Mouse (Mus musculus): ENCODE measurements at regions not wholly inside any gene's neighbourhood (a gene's known extent, or its start where the extent isn't known, plus 50 kb on each side); places are given as distances from the start of the nearest gene placed in this dataset.
A peak's percentile ranks its signal among the peaks of the same experiment; 100 is the strongest.

- 37% methylated on average over 2 of the region's 2 CpGs for WGBS
- Histone ChIP-seq H3K4me3 (no peak overlapping the region), H3K27ac (no peak overlapping the region), H3K9me3 (no peaks in the 10 kb centered on the region), H3K27me3 (replicated peaks) (no peaks in the 10 kb centered on the region), H3K4me1 (no peaks in the 10 kb centered on the region), H3K36me3 (no peaks in the 10 kb centered on the region), H3K9ac (no peak overlapping the region), H3K4me2 (replicated peaks) (no peak overlapping the region)
- no peak for ATAC-seq (ENCODE audit: low FRiP score, low read depth)
These were observed 230.3 kb downstream of the Parp8 start for GRCm38 (mm10) chr13:116795041-116795440.

GRCm38 (mm10) chr13:116781616-116782015 is 243.7 kb downstream of the Parp8 start:
- no peak for ATAC-seq (ENCODE audit: low FRiP score, low read depth)
- Histone ChIP-seq H3K36me3 (no peaks in the 10 kb centered on the region), H3K4me1 (no peaks in the 10 kb centered on the region), H3K27me3 (replicated peaks) (no peaks in the 10 kb centered on the region), H3K9me3 (no peaks in the 10 kb centered on the region), H3K9ac (no peak overlapping the region), H3K4me3 (no peak overlapping the region), H3K4me2 (replicated peaks) (no peak overlapping the region), H3K27ac (no peak overlapping the region)

- H3K36me3 ChIP-seq, result no peaks in the 10 kb centered on the region
- no peak for ATAC-seq (ENCODE audit: low FRiP score, low read depth)
- 89% methylated on average over 3 of the region's 3 CpGs for WGBS
- H3K4me1 ChIP-seq, result no peaks in the 10 kb centered on the region
- H3K4me3 ChIP-seq, result no peak overlapping the region
- H3K9me3 ChIP-seq, result no peaks in the 10 kb centered on the region
- no peak overlapping the region for H3K9ac ChIP-seq
- no peaks in the 10 kb centered on the region for H3K27me3 ChIP-seq (replicated peaks)
- no peak overlapping the region for H3K27ac ChIP-seq
- no peak overlapping the region for H3K4me2 ChIP-seq (replicated peaks)
These were observed 259.8 kb downstream of the Parp8 start for GRCm38 (mm10) chr13:116765491-116765890.

- Histone ChIP-seq H3K36me3 (no peaks in the 10 kb centered on the region), H3K27ac (no peak overlapping the region), H3K27me3 (replicated peaks) (no peaks in the 10 kb centered on the region), H3K9ac (no peak overlapping the region), H3K4me3 (no peak overlapping the region), H3K4me2 (replicated peaks) (no peak overlapping the region), H3K9me3 (no peaks in the 10 kb centered on the region), H3K4me1 (no peaks in the 10 kb centered on the region)
- no peak for ATAC-seq (ENCODE audit: low FRiP score, low read depth)
- WGBS, result 95% methylated on average over 2 of the region's 2 CpGs
These were observed 265.4 kb downstream of the Parp8 start for GRCm38 (mm10) chr13:116759912-116760311.

- no peak overlapping the region for H3K27ac ChIP-seq
- no peak overlapping the region for H3K4me2 ChIP-seq (replicated peaks)
- no peaks in the 10 kb centered on the region for H3K9me3 ChIP-seq
- no peak overlapping the region for H3K9ac ChIP-seq
- H3K36me3 ChIP-seq, result no peaks in the 10 kb centered on the region
- no peaks in the 10 kb centered on the region for H3K27me3 ChIP-seq (replicated peaks)
- H3K4me1 ChIP-seq, result no peaks in the 10 kb centered on the region
- WGBS, result 85% methylated on average over 4 of the region's 4 CpGs
- no peak for ATAC-seq (ENCODE audit: low FRiP score, low read depth)
- no peak overlapping the region for H3K4me3 ChIP-seq
These were observed 284.5 kb downstream of the Parp8 start for GRCm38 (mm10) chr13:116740825-116741224.

GRCm38 (mm10) chr13:116723361-116724153 is 301.8 kb downstream of the Parp8 start:
- Histone ChIP-seq H3K9ac (no peak overlapping the region), H3K27me3 (replicated peaks) (no peaks in the 10 kb centered on the region), H3K36me3 (no peaks in the 10 kb centered on the region), H3K4me1 (no peaks in the 10 kb centered on the region), H3K27ac (no peak overlapping the region), H3K4me2 (replicated peaks) (no peak overlapping the region), H3K9me3 (no peaks in the 10 kb centered on the region), H3K4me3 (no peak overlapping the region)
- 70% methylated on average over 14 of the region's 14 CpGs for WGBS
- ATAC-seq (ENCODE audit: low FRiP score, low read depth), result no peak

- Histone ChIP-seq H3K9ac (no peak overlapping the region), H3K4me1 (peaks cover 9% of the 10 kb centered on the region), H3K4me2 (replicated peaks) (no peak overlapping the region), H3K36me3 (no peaks in the 10 kb centered on the region), H3K27me3 (replicated peaks) (peaks cover 38% of the 10 kb centered on the region), H3K27ac (no peak overlapping the region), H3K9me3 (no peaks in the 10 kb centered on the region), H3K4me3 (no peak overlapping the region)
- WGBS, result 16% methylated on average over 5 of the region's 5 CpGs
- ATAC-seq (ENCODE audit: low FRiP score, low read depth), result no peak
These were observed 310.5 kb downstream of the Parp8 start for GRCm38 (mm10) chr13:116714809-116715208.

GRCm38 (mm10) chr13:116711866-116712593 is 313.3 kb downstream of the Parp8 start:
- under 1% methylated on average over 24 of the region's 24 CpGs for WGBS
- Histone ChIP-seq H3K4me3 (peak overlapping the region; percentile 19), H3K4me1 (peaks cover 13% of the 10 kb centered on the region), H3K9ac (no peak overlapping the region), H3K4me2 (replicated peaks) (peak overlapping the region; percentile 60), H3K27me3 (replicated peaks) (peaks cover 54% of the 10 kb centered on the region), H3K36me3 (no peaks in the 10 kb centered on the region), H3K27ac (no peak overlapping the region), H3K9me3 (no peaks in the 10 kb centered on the region)
- peak; percentile 82 for ATAC-seq (ENCODE audit: low FRiP score, low read depth)

GRCm38 (mm10) chr13:116711148-116711865 is 314.0 kb downstream of the Parp8 start:
- peaks cover 13% of the 10 kb centered on the region for H3K4me1 ChIP-seq
- peak overlapping the region; percentile 60 for H3K4me2 ChIP-seq (replicated peaks)
- peaks cover 57% of the 10 kb centered on the region for H3K27me3 ChIP-seq (replicated peaks)
- H3K9me3 ChIP-seq, result no peaks in the 10 kb centered on the region
- 1% methylated on average over 22 of the region's 22 CpGs for WGBS
- no peak overlapping the region for H3K9ac ChIP-seq
- ATAC-seq (ENCODE audit: low FRiP score, low read depth), result peak; percentile 86
- no peaks in the 10 kb centered on the region for H3K36me3 ChIP-seq
- no peak overlapping the region for H3K27ac ChIP-seq
- peak overlapping the region; percentile 19 for H3K4me3 ChIP-seq

GRCm38 (mm10) chr13:116709671-116710070 is 315.7 kb downstream of the Parp8 start:
- Histone ChIP-seq H3K4me3 (no peak overlapping the region), H3K36me3 (no peaks in the 10 kb centered on the region), H3K4me2 (replicated peaks) (peak overlapping the region; percentile 48; the same call in 1 of the 2 replicates), H3K4me1 (peaks cover 21% of the 10 kb centered on the region), H3K9ac (no peak overlapping the region), H3K27me3 (replicated peaks) (peaks cover 62% of the 10 kb centered on the region), H3K27ac (no peak overlapping the region), H3K9me3 (no peaks in the 10 kb centered on the region)
- no peak for ATAC-seq (ENCODE audit: low FRiP score, low read depth)
- WGBS, result 3% methylated on average over 7 of the region's 7 CpGs

- WGBS, result under 1% methylated on average over 16 of the region's 16 CpGs
- peaks cover 62% of the 10 kb centered on the region for H3K27me3 ChIP-seq (replicated peaks)
- H3K9ac ChIP-seq, result 0 out of 2 replicates have a peak overlapping the region, but pooled peaks have one; percentile 13
- no peak for ATAC-seq (ENCODE audit: low FRiP score, low read depth)
- H3K36me3 ChIP-seq, result no peaks in the 10 kb centered on the region
- H3K4me3 ChIP-seq, result no peak overlapping the region
- no peaks in the 10 kb centered on the region for H3K9me3 ChIP-seq
- H3K27ac ChIP-seq, result no peak overlapping the region
- peak overlapping the region; percentile 48 for H3K4me2 ChIP-seq (replicated peaks)
- H3K4me1 ChIP-seq, result peaks cover 21% of the 10 kb centered on the region
These were observed 316.5 kb downstream of the Parp8 start for GRCm38 (mm10) chr13:116708846-116709245.

- ATAC-seq (ENCODE audit: low FRiP score, low read depth), result no peak
- Histone ChIP-seq H3K27ac (no peak overlapping the region), H3K27me3 (replicated peaks) (peaks cover 61% of the 10 kb centered on the region), H3K4me3 (no peak overlapping the region), H3K36me3 (no peaks in the 10 kb centered on the region), H3K9me3 (no peaks in the 10 kb centered on the region), H3K9ac (0 out of 2 replicates have a peak overlapping the region, but pooled peaks have one; percentile 13), H3K4me2 (replicated peaks) (peak overlapping the region; percentile 48), H3K4me1 (peaks cover 21% of the 10 kb centered on the region)
- WGBS, result under 1% methylated on average over 7 of the region's 7 CpGs
These were observed 316.9 kb downstream of the Parp8 start for GRCm38 (mm10) chr13:116708456-116708780.

Measured in neural tube, embryonic 12.5 days (tissue).